Mouse (Mus musculus): ENCODE data around the gene Fam117b. TPM values are rescaled to one million over a fixed set of nuclear protein-coding genes. Genes with fewer than 3 reads are reported as not detected.
A peak's percentile ranks its signal among the peaks of the same experiment; 100 is the strongest.

The Fam117b gene
- total RNA-seq, 2 experiments from 2014 or later, result 21.2 to 24.5 TPM

- ATAC-seq (replicated peaks; ENCODE audit: poor library complexity), result no peak
Observed at GRCm38 (mm10) chr1:59966171-59966785, 53.5 kb downstream of the Fam117b start.

- ATAC-seq (replicated peaks; ENCODE audit: poor library complexity), result peak; percentile 58; the same call in 1 of the 2 replicates
Observed at GRCm38 (mm10) chr1:59967291-59967690, 54.5 kb downstream of the Fam117b start.

GRCm38 (mm10) chr1:59986626-59987025, 73.8 kb downstream of the Fam117b start:
- ATAC-seq (replicated peaks; ENCODE audit: poor library complexity), result no peak

- no peak for ATAC-seq (replicated peaks; ENCODE audit: poor library complexity)
Observed at GRCm38 (mm10) chr1:59987399-59988040, 74.7 kb downstream of the Fam117b start.

- no peak for ATAC-seq (replicated peaks; ENCODE audit: poor library complexity)
Observed at GRCm38 (mm10) chr1:59995646-59996045, 82.8 kb downstream of the Fam117b start.

- ATAC-seq (replicated peaks; ENCODE audit: poor library complexity), result no peak
Observed at GRCm38 (mm10) chr1:59997352-59997751, 84.5 kb downstream of the Fam117b start.

GRCm38 (mm10) chr1:60000319-60000718, 87.5 kb downstream of the Fam117b start:
- peak; percentile 30 for ATAC-seq (replicated peaks; ENCODE audit: poor library complexity)

- ATAC-seq (replicated peaks; ENCODE audit: poor library complexity), result peak; percentile 70
Observed at GRCm38 (mm10) chr1:60007337-60007736, 94.5 kb downstream of the Fam117b start.

- no peak for ATAC-seq (replicated peaks; ENCODE audit: poor library complexity)
Observed at GRCm38 (mm10) chr1:60008743-60009142, 95.9 kb downstream of the Fam117b start.

- ATAC-seq (replicated peaks; ENCODE audit: poor library complexity), result no peak
Observed at GRCm38 (mm10) chr1:60013779-60014178, 101.0 kb downstream of the Fam117b start.

- no peak for ATAC-seq (replicated peaks; ENCODE audit: poor library complexity)
Observed at GRCm38 (mm10) chr1:60015511-60015910, 102.7 kb downstream of the Fam117b start.

GRCm38 (mm10) chr1:60016136-60016611, 103.4 kb downstream of the Fam117b start:
- peak; percentile 53 for ATAC-seq (replicated peaks; ENCODE audit: poor library complexity)

- peak; percentile 83 for ATAC-seq (replicated peaks; ENCODE audit: poor library complexity)
Observed at GRCm38 (mm10) chr1:60017031-60017469, 104.2 kb downstream of the Fam117b start.

Other genes with a start within 250 kb of the Fam117b start
- 253 and 264 TPM in 2 replicates for gene Sumo1, start 242.2 kb upstream of the Fam117b start, total RNA-seq (2015)
- 142 and 171 TPM in 2 replicates for gene Sumo1, start 242.2 kb upstream of the Fam117b start, total RNA-seq (2017)
- gene Nop58, start 228.0 kb upstream of the Fam117b start, total RNA-seq (2015), result 199 and 204 TPM in 2 replicates
- gene Nop58, start 228.0 kb upstream of the Fam117b start, total RNA-seq (2017), result 1,181 and 1,773 TPM in 2 replicates
- 12.5 and 13.5 TPM in 2 replicates for gene Bmpr2, start 149.6 kb upstream of the Fam117b start, total RNA-seq (2015)
- gene Bmpr2, start 149.6 kb upstream of the Fam117b start, total RNA-seq (2017), result 6.0 and 6.5 TPM in 2 replicates
- gene Ica1l, start 130.2 kb downstream of the Fam117b start, total RNA-seq (2015), result 0.24 and 1.2 TPM in 2 replicates
- 0.64 and 1.0 TPM in 2 replicates for gene Ica1l, start 130.2 kb downstream of the Fam117b start, total RNA-seq (2017)
- 11.4 and 13.2 TPM in 2 replicates for gene Carf, start 185.2 kb downstream of the Fam117b start, total RNA-seq (2015)
- gene Carf, start 185.2 kb downstream of the Fam117b start, total RNA-seq (2017), result 5.4 and 9.9 TPM in 2 replicates
- gene Wdr12, start 185.6 kb downstream of the Fam117b start, total RNA-seq (2015), result 71.3 and 84.9 TPM in 2 replicates
- 107 and 151 TPM in 2 replicates for gene Wdr12, start 185.6 kb downstream of the Fam117b start, total RNA-seq (2017)